Mouse (Mus musculus): ENCODE measurements around the gene Gpatch3.

DNA sequence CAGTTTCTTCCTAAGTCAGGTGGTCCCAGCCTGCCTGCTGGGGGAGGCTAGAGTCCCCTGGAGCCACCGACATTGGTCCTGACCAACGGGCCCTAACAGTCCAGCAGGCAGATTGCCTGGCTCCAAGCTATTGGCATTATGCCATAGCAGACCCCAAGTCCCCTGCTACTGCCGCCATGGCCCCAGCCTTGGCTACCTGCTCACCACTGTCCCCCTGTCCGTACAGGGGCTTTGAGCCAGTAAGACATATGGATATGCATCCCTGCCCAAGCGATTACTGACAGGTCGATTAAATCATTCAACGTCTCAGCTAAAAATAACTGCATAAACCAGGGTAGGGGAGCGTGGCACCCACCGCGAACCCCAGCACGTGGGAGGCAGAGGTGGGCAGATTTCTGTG is 43.4 kb downstream of the Gpatch3 start:
- TF ChIP-seq POLR2A (IDR thresholded peaks at IDR 0.05; ENCODE audit: control insufficient read depth, low read depth, low read length) = no peak
- no peak for TF ChIP-seq CTCF (IDR thresholded peaks at IDR 0.05; ENCODE audit: control insufficient read depth, insufficient read depth, insufficient replicate concordance, low read depth, low read length)

Data from testis, adult 2 months (tissue).